Mouse (Mus musculus) fat pad, adult 2 months (tissue): ENCODE measurements at regions not wholly inside any gene's neighbourhood (a gene's known extent, or its start where the extent isn't known, plus 50 kb on each side); places are given as distances from the start of the nearest gene placed in this dataset.

ENCODE experiments used
- DNase-seq: peaks from one replicate; pipeline ENCODE4 v3.0.0-alpha.2; 2011; ENCODE audit warnings: low read depth, low spot score; ENCODE audit errors: extremely low read depth

DNA sequence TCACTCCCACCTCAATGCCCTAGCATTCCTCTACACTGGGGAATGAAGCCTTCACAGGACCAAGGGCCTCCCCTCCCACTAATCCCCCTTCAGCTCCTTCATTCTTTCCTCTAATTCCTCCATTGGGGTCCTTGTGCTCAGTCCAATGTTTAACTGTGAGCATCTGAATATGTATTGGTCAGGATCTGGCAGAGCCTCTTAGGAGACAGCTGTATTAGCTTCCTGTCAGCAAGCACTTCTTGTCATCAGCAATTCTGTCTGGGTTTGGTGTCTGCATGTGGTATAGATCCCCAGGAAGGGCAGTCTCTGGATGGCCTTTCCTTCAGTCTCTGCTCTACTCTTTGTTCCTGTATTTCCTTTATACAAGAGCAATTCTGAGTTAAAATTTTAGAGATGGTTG, 426.8 kb upstream of the 2610001J05Rik start:
- no peak for DNase-seq

GRCm38 (mm10) chr6:14297428-14297827, 426.1 kb upstream of the 2610001J05Rik start:
- no peak for DNase-seq

DNA sequence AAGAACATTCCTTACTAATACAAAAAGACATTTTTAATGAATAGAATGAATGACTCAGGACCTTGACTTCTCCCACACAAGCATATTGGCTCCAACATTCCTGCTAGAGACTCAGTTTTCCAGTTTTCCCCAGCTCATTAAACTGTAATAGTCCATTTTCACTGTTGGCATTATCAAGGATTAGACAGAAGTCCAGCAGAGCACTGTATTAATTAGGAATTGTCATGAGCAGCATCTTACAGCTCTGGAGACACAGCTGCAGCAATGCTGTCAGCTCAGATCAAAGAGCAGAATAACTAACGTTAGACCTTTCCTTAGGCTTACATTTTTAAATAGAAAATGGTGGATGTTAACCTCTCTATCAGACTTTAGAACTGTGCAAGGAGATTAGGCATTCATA, 419.5 kb upstream of the 2610001J05Rik start:
- DNase-seq = no peak

GRCm38 (mm10) chr6:14281476-14281875, 410.2 kb upstream of the 2610001J05Rik start:
- DNase-seq = no peak

DNA sequence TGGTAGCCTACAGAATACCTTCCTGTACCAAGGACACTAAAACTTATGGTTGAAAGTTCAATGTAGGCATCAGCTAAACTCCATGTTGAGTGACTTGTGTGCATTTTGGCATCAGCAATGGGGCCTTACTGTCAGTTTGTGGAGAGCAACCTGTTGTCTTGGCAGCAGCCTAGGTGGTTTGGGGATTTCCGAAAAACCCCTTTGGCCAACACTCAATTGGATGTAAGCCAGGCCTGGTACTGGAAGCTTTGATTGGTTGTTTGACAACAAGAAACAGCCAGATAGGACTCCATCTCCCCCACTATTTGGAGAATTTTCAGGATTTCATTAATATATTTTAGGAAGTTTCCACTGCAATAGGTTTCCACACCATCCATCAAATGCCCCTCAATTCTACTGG, 390.6 kb upstream of the 2610001J05Rik start:
- DNase-seq = no peak

- no peak for DNase-seq
Measured at GRCm38 (mm10) chr6:14240331-14240730, 369.0 kb upstream of the 2610001J05Rik start.

DNA sequence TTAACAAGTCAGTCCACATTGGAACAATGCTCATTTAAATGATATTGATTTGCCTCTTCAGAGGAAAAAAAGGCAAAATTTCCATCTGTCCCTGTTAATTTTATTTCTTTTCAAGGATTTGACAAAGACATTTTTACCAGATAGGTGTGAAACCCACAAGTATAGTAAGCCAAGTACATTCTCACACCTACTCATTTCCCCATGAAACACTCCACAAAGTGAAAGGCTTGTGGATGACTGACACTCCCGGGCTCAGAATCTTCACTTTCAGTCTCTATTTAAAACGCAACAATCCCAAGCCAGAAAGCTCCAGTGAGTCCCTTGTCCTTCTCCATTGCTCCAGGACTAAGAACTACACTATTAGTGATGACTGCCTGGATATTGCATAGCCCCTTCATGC, 367.8 kb upstream of the 2610001J05Rik start:
- DNase-seq = no peak

GRCm38 (mm10) chr6:14230823-14231222, 359.5 kb upstream of the 2610001J05Rik start:
- DNase-seq = no peak

DNA sequence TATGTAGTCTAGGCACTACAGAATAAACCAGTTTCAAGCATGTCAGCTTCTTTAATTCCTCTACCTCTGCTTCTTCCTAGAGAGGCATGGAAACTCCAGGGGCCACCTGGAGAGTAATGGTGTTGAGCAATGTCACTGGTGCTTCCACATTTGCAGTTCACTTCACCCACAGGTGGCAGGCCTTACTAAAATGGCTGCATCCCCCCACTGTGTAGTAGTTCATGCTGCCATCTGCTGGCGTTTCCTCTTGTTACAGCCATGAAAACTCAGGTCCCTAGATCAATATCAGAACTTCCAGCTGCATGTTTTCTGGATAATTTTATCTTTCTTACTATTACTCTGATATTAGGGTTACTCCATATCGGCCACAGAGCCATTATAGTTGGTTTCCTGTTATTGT, 336.2 kb upstream of the 2610001J05Rik start:
- DNase-seq = no peak

GRCm38 (mm10) chr6:14197107-14197506, 325.8 kb upstream of the 2610001J05Rik start:
- DNase-seq = no peak

- no peak for DNase-seq
Measured at GRCm38 (mm10) chr6:14195351-14195750, 324.0 kb upstream of the 2610001J05Rik start.

GRCm38 (mm10) chr6:14191387-14192023, 320.2 kb upstream of the 2610001J05Rik start:
- no peak for DNase-seq

DNA sequence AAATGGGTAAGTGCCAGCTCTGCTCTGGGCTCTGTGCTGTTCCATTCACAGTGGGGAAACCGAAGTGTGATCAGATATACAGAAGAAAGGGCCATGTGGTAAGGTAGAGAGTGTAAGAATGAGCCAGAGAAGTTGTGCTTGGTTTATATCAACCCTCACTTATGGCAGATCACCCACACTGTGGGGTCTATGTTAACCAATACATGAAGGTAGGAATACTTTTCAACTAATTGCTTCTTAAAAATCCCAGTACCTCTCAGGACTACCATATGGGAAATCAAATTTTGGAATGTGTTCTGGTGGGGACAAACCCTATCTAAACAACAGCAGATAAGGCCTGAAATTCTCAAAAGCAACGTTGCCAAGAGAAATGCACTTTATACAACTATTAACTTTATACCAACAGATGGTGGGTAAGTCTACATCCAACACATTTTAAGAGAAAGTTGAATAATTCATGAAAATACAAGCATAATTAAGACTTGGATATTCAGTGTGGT, 314.7 kb upstream of the 2610001J05Rik start:
- DNase-seq = no peak

DNA sequence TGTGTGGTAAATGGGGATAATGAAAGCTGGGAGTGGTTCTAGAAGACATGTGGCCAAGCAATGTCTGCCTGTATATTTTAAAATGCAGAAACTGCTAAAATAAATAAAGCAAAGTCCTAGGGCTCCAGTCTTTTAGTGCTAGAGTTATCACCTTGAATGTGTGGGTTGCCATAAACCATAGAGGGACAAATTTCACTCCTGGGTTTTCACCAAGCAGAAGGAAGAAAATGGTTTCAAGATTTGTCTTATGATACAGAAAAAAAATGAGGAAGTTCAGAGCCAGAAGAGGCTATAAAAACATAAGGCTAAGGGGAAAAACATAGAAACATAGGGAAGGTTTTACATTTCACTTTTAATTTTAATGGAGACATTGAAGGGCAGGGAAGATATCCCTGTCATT, 276.1 kb upstream of the 2610001J05Rik start:
- no peak for DNase-seq

GRCm38 (mm10) chr6:14146394-14146793, 275.1 kb upstream of the 2610001J05Rik start:
- no peak for DNase-seq

- peak; percentile 46 for DNase-seq
Measured at GRCm38 (mm10) chr6:14142107-14142751, 270.9 kb upstream of the 2610001J05Rik start.

- no peak for DNase-seq
Measured at GRCm38 (mm10) chr6:14130392-14131144, 259.2 kb upstream of the 2610001J05Rik start.

GRCm38 (mm10) chr6:14129394-14129793, 258.1 kb upstream of the 2610001J05Rik start:
- peak; percentile 90 for DNase-seq

DNA sequence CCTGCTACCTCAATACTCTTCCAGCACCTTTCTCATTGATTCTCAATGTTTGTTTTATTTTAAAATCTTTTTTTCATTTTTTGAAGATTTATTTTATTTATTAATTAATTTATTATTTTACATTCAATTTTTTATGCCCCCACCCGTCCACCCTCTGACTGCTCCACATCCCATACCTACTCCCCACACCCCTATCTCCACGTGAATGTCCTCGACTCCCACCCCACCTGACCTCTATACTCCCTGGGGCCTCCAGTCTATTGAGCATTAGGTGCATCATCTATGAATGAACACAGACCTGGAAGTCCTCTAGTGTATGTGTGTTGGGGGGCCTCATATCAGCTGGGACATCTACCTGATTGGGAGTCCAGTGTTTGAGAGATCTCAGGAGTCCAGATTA, 251.0 kb upstream of the 2610001J05Rik start:
- DNase-seq = no peak

- DNase-seq = no peak
Measured at GRCm38 (mm10) chr6:14121479-14121878, 250.2 kb upstream of the 2610001J05Rik start.

DNA sequence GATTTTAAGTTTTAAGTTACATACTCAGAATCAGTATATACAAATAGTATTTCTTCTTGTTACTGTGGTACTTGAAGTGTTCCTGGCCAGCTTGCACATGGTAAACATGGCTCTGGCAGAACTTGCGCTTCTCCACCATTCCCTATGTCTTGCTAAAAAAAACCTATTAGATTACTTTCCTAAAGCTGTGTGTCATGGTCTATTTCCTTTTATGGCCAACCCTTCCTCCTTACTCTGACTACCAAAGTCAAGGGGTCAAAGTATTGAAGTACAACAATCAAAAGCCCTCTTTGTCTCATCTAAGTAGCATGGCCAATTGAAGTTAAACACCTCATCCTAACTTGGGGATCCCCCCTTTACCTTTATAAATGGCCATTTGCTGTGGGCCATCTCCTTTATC, 223.6 kb upstream of the 2610001J05Rik start:
- DNase-seq = no peak

GRCm38 (mm10) chr6:14081884-14082283, 210.6 kb upstream of the 2610001J05Rik start:
- no peak for DNase-seq
